Mouse (Mus musculus) midbrain, embryonic 15.5 days (tissue): ENCODE results near the gene Prr5l. TPM values are rescaled to one million over a fixed set of nuclear protein-coding genes. Genes with fewer than 3 reads are reported as not detected.
A peak's percentile ranks its signal among the peaks of the same experiment; 100 is the strongest.

Experiments used
- ATAC-seq: fragments of 200-750 bp; cut with Nextera tagmentation; replicated peaks from 2 replicates; pipeline ENCODE4 v1.8.0; 2017; ENCODE audit warnings: moderate TSS enrichment
- H3K27ac ChIP-seq: fragments of 300-500 bp; sonication (generic); 2 replicates; pipeline ENCODE4 v1.5.1; 2015; ENCODE audit warnings: mild to moderate bottlenecking, inconsistent platforms
- H3K27me3 ChIP-seq: fragments of 300-500 bp; sonication (generic); replicated peaks from 2 replicates; pipeline ENCODE4 v1.6.1; 2015; ENCODE audit warnings: inconsistent platforms
- H3K36me3 ChIP-seq: fragments of 300-500 bp; sonication (generic); replicated peaks from 2 replicates; pipeline ENCODE4 v1.6.1; 2015; ENCODE audit warnings: inconsistent platforms
- H3K4me1 ChIP-seq: fragments of 300-500 bp; sonication (generic); 2 replicates; pipeline ENCODE4 v1.6.1; 2015; ENCODE audit warnings: inconsistent platforms
- H3K4me2 ChIP-seq: fragments of 300-500 bp; sonication (generic); 2 replicates; pipeline ENCODE4 v1.6.1; 2015; ENCODE audit warnings: inconsistent platforms, mild to moderate bottlenecking, moderate library complexity
- H3K4me3 ChIP-seq: fragments of 300-500 bp; sonication (generic); 2 replicates; pipeline ENCODE4 v1.5.1; 2015; ENCODE audit warnings: mild to moderate bottlenecking, inconsistent platforms
- H3K9ac ChIP-seq: fragments of 300-500 bp; sonication (generic); 2 replicates; pipeline ENCODE4 v1.6.1; 2015; ENCODE audit warnings: mild to moderate bottlenecking, inconsistent platforms
- H3K9me3 ChIP-seq: fragments of 300-500 bp; sonication (generic); 2 replicates; pipeline ENCODE4 v1.6.1; 2016; ENCODE audit warnings: inconsistent platforms
- WGBS: fragments of 180-500 bp; shearing (Covaris S2); methylation state at CpG from one replicate; pipeline ENCODE4 v1.1.7; 2015; ENCODE audit warnings: mixed read lengths; 5-methylcytosine and 5-hydroxymethylcytosine counted together
- polyA plus RNA-seq: library from polyadenylated mRNA; unstranded; fragments of >200 nt; fragmentation: Nextera tagmentation; extraction: Ambion mirVana; gene quantifications from 2 replicates; pipeline ENCODE4 v1.2.1, GENCODE M21; 2015

Prr5l gene
- polyA plus RNA-seq, 1 experiment from 2014 or later = 4.8 TPM

DNA sequence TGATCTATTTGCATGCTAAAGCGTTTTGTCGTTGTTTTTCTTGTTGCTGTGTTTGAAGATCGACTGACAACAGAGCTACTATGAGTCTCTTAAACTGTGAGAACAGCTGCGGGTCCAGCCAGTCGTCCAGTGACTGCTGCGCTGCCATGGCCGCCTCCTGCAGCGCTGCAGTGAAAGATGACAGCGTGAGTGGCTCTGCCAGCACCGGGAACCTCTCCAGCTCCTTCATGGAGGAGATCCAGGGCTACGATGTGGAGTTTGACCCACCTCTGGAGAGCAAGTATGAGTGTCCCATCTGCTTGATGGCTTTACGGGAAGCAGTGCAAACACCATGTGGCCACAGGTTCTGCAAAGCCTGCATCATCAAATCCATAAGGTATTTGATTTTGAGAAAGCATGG, 198.4 kb downstream of the Prr5l start:
- no peaks in the 10 kb centered on the region for H3K27me3 ChIP-seq
- no peak overlapping the region for H3K4me2 ChIP-seq
- H3K9me3 ChIP-seq = no peaks in the 10 kb centered on the region
- no peak overlapping the region for H3K27ac ChIP-seq
- no peak for ATAC-seq
- no peak overlapping the region for H3K4me3 ChIP-seq
- WGBS = 91% methylated on average over 12 of the region's 12 CpGs
- H3K4me1 ChIP-seq = peaks cover 7% of the 10 kb centered on the region
- no peak overlapping the region for H3K9ac ChIP-seq
- peaks cover 9% of the 10 kb centered on the region for H3K36me3 ChIP-seq

DNA sequence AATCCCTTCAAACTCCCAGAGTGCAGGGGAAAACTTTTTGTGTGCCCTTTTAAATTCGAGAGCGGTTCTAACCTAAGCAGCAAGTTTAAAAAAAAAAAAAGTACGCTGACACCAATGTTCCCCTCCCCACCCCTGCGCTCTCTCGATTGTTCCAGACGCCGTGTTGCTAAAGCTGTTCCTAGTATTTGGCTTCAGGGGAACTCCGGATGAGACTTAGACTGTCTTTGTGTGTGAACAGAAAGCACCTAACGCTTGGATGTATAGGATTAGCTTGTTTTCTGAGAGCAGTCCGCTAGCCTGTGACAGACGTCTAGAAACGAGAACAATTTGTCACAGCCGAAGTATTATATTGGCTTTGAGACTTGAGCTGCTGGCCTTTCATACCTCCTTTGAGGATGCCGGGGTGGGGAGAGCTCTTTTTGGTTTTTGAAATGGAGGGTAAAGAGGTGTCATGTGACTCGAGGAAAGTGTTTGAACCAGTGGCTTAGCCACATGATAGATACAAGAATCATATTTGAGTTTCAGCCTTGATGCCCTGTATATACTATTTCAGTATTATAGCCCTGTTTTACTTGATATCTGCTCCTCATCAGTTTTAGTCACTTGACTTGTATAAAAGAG, 203.6 kb downstream of the Prr5l start:
- H3K4me3 ChIP-seq = peak overlapping the region; percentile 61
- no peaks in the 10 kb centered on the region for H3K27me3 ChIP-seq
- no peaks in the 10 kb centered on the region for H3K9me3 ChIP-seq
- WGBS = 2% methylated on average over 15 of the region's 15 CpGs
- peak overlapping the region; percentile 65 for H3K9ac ChIP-seq
- no peaks in the 10 kb centered on the region for H3K36me3 ChIP-seq
- no peak overlapping the region for H3K27ac ChIP-seq
- no peak for ATAC-seq
- peak overlapping the region; percentile 74 for H3K4me2 ChIP-seq
- H3K4me1 ChIP-seq = peaks cover 11% of the 10 kb centered on the region

DNA sequence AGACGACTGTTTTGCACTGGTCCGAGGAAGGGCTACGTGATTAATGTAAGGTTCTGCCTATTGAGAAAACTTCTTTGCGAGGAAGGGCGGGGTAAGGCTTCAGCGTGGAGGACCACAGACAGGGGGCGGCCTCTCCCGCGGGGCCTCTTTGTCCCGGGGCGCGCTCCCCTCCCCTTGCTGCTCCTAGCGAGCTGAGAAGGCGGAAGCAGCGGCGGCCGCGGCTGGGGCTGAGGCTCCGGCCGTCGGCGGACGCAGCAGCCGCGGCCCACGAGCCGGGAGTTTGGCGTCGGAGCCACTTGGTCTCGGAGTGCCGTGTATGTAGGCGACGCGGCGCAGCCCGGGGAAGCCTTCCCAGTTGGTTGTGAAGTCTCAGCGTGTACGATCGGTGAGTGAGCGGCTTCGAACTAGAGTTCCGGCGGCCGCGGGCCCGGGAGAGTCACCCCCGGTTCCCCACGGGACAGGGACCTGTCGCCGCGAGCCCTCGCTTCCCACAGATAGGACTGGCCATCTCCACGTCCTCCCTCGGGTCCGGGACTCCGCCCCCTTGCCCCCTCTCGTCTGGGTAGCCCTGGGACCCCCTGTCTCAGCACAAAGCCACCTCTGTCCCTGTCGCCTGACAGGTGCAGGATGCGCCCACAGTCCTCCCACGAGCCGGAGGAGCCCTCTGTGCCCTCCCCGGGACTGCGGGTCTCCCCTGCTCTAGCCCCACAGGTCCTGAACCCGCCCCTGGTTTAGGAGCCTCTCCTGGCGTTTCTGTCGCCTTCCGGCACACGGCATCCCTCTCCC, 204.4 kb downstream of the Prr5l start, which contains the start of gene Traf6:
Traf6 (plus strand) TSS at position 194 of the 786 bp plus-strand sequence.
- Histone ChIP-seq H3K27ac (peak within 1 kb of the TSS; percentile 61), H3K4me3 (peak within 1 kb of the TSS; percentile 61), H3K36me3 (no peaks in the 10 kb centered on the region), H3K9ac (peak within 1 kb of the TSS; percentile 65), H3K9me3 (no peaks in the 10 kb centered on the region), H3K4me1 (peaks cover 11% of the 10 kb centered on the region), H3K4me2 (peak within 1 kb of the TSS; percentile 74), H3K27me3 (no peaks in the 10 kb centered on the region)
- WGBS = under 1% methylated on average over 68 of the region's 68 CpGs
- ATAC-seq = peak; percentile 90

DNA sequence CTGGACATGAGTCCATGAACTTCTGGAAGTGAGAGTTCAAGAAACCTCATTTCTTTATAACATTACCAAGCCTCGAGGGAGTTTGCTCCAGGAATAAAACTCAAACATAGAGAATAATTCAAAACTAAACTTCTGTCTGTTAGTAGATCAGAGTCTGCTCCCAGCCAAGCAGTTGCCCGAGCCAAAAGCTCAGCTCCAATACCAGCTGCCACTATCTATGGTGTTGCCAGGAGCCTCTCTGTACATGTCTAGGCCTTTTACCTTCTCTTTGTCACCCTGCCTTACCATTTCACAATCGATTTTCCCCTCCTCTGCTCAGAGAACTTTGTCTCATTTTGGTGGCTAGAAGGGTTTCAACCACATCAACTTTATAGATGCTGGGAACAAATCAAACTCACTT, 209.3 kb downstream of the Prr5l start:
- no peak for ATAC-seq
- no peak overlapping the region for H3K9ac ChIP-seq
- H3K4me3 ChIP-seq = no peak overlapping the region
- no peak overlapping the region for H3K27ac ChIP-seq
- H3K4me2 ChIP-seq = no peak overlapping the region
- H3K9me3 ChIP-seq = no peaks in the 10 kb centered on the region
- no peaks in the 10 kb centered on the region for H3K36me3 ChIP-seq
- H3K27me3 ChIP-seq = no peaks in the 10 kb centered on the region
- WGBS = 80% methylated on average over 3 of the region's 3 CpGs
- no peaks in the 10 kb centered on the region for H3K4me1 ChIP-seq

DNA sequence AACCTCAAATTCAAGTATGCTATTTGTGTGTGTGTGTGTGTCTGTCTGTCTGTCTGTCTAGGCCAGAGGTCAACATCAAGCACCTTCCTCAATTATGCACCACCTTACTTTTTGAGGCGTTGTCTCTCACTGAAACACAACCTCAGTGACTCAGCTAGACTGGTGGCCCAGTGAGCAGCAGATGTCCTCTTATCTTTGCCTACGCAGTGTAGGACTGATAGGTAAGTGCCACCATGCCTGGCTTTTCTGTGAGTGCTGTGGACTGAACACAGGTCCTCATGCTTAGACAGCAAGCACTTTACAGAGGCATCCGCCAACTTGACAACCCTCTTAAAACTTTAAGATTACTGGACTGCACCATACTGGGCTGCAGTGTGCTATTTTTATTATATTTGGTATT, 214.1 kb downstream of the Prr5l start:
- H3K4me2 ChIP-seq = no peak overlapping the region
- 95% methylated on average over 3 of the region's 3 CpGs for WGBS

DNA sequence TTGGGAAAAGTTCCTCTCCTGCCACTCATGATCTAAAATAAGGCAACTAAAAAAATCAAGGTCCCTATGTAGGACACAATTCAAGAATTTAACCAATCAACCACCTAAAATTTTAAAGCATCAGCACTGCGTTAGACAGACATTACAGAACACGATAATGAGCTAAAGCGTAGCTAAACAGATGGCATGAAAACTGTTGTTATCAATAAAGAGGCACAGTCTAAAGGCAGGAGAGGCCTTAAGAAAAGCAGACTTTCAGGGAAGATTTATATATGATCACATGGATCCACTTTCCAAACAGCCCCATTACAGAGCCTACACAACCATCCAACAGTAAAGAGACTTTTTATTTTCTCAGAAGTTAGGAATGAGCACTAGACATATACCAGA, 217.1 kb downstream of the Prr5l start:
- no peaks in the 10 kb centered on the region for H3K9me3 ChIP-seq
- no peak overlapping the region for H3K9ac ChIP-seq
- 88% methylated on average over 3 of the region's 3 CpGs for WGBS
- H3K27me3 ChIP-seq = no peaks in the 10 kb centered on the region
- H3K4me3 ChIP-seq = no peak overlapping the region
- H3K4me1 ChIP-seq = 0 out of 2 replicates have a peak, but pooled peaks cover 3% of the 10 kb centered on the region
- no peaks in the 10 kb centered on the region for H3K36me3 ChIP-seq
- no peak overlapping the region for H3K4me2 ChIP-seq
- ATAC-seq = 0 out of 2 replicates have a peak, but pooled peaks have one; percentile 30
- H3K27ac ChIP-seq = no peak overlapping the region

More for the DNA sequence above, 214.1 kb downstream of the Prr5l start:
- Histone ChIP-seq H3K4me1 (0 out of 2 replicates have a peak, but pooled peaks cover 3% of the 10 kb centered on the region), H3K9ac (no peak overlapping the region), H3K27me3 (no peaks in the 10 kb centered on the region), H3K27ac (no peak overlapping the region), H3K4me3 (no peak overlapping the region), H3K9me3 (no peaks in the 10 kb centered on the region), H3K36me3 (no peaks in the 10 kb centered on the region)
- ATAC-seq = no peak

DNA sequence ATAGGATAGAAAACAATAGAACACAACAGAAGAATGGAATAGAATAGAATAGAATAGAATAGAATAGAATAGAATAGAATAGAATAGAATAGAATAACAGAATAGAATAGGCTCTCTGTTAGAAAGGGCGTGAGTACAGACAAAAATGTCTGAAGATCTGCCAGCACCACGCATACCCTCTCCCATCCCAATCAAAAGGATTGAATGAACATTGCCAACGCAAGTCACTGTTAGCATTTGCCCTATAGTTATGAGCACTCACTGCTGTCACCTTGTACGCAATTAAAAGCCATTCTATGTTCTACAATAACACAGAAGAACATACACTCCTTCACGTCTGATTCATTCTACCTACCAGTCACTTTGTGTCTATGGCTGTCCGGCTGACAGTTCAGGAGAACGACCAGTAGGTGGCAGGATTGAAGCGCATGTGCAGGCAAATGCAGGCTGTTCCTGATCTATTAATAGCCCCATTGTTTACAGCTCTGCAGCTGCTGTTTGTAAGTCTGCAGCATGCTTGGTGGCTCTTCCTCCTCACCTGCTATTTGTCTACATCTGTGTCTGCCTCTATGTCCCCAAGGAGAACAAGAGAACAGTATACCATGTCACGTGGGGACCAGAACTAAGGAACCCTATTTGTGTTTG, 217.6 kb downstream of the Prr5l start:
- Histone ChIP-seq H3K9me3 (no peaks in the 10 kb centered on the region), H3K27ac (no peak overlapping the region), H3K36me3 (no peaks in the 10 kb centered on the region), H3K4me2 (no peak overlapping the region), H3K4me3 (no peak overlapping the region), H3K9ac (no peak overlapping the region), H3K4me1 (0 out of 2 replicates have a peak, but pooled peaks cover 3% of the 10 kb centered on the region), H3K27me3 (no peaks in the 10 kb centered on the region)
- 19% methylated on average over 9 of the region's 9 CpGs for WGBS
- peak; percentile 80 for ATAC-seq

Other genes starting within 250 kb of the Prr5l start
- gene Rag1, start 233.5 kb downstream of the Prr5l start, polyA plus RNA-seq = 0.10 and 0.15 TPM in 2 replicates
- gene B230118H07Rik, start 233.5 kb downstream of the Prr5l start, polyA plus RNA-seq = 42.6 and 46.4 TPM in 2 replicates
- gene Traf6, start 204.6 kb downstream of the Prr5l start, polyA plus RNA-seq = 6.2 and 6.6 TPM in 2 replicates
- gene Commd9, start 3.2 kb upstream of the Prr5l start, polyA plus RNA-seq = 107 and 114 TPM in 2 replicates